Mouse (Mus musculus): ENCODE results near the gene Tcp11l2. TPM values are rescaled to one million over a fixed set of nuclear protein-coding genes. Genes with fewer than 3 reads are reported as not detected.

Tcp11l2 gene
- total and polyA plus RNA-seq, 2 experiments from 2014 or later: 52.4 to 57.3 TPM

DNA sequence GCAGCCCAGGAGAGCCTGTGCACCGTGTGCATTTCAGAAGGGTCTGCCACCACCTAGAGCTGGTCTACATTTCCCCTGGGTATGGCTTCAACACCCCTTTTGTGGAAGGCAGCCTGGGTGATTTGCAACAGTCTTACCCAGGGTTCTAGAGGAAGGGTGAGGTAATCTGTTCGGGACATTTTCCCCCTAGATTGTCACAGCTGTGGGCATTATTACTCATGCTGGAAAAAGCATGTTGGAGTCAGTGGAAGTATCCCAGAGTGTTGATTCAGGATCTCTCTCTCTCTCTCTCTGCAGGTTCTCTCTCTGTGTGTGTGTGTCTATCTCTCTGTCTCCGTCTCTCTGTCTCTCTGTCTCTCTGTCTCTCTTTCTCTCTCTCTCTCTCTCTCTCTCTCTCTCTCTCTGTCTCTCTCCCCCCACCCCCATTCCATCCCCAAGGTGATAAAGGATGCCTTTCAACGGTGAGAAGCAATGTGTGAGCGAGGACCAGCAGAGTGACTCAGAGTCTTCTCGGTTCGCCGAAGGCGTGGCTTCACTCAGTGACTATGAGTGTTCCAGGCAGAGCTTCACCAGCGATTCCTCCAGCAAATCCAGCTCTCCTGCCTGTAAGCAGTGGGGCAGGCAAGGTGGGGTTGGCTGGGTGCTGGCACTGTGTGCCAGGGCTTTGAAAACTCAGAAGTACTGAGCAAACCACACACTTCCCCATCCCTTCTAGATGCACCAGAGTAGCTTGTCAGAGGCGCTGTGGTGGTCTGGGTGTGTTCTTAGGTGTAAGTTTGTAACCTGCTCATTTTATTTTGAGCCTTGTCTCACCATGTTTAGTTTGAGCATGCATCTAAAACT lies 8.2 kb downstream of the Tcp11l2 start:
- Histone ChIP-seq H3K9ac (replicated peaks; ENCODE audit: low read depth, low read length) (no peak overlapping the region), H3K4me2 (ENCODE audit: low read depth, low read length) (no peak overlapping the region; the same call in 1 of the 2 replicates), H3K27ac (ENCODE audit: low read depth) (no peak overlapping the region)

DNA sequence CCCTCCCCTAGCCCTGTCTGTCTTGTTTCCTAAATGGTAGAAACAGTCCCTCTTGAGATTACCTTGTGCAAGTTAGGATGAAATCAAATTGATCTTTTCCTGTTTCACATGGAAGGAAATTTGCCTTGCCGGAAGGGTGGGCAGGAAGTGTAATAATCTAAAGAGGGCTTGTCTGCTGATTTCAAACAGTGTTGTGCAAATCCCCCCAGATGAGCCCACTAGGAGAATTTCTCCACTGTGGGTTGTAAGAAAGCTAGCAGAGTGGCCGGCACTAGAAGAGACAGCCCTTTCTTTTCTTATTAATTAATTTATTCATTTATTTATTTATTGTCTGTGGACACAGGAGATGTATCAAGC lies 8.8 kb downstream of the Tcp11l2 start:
- Histone ChIP-seq H3K9me3 (replicated peaks; ENCODE audit: control insufficient read depth, low read length) (no peaks in the 10 kb centered on the region), H3K36me3 (replicated peaks; ENCODE audit: control insufficient read depth, insufficient read depth, low read length) (peaks cover 21% of the 10 kb centered on the region), H3K4me3 (ENCODE audit: low read depth, low read length) (no peak overlapping the region), H3K27me3 (ENCODE audit: control insufficient read depth, insufficient read depth, low read length) (no peaks in the 10 kb centered on the region), H3K4me1 (ENCODE audit: control insufficient read depth, insufficient read depth) (peaks cover 26% of the 10 kb centered on the region), H3K4me2 (ENCODE audit: low read depth, low read length) (no peak overlapping the region; the same call in 1 of the 2 replicates), H3K9ac (replicated peaks; ENCODE audit: low read depth, low read length) (no peak overlapping the region), H3K27ac (ENCODE audit: low read depth) (no peak overlapping the region)
- 68% methylated on average over 2 of the region's 2 CpGs for whole genome bisulfite sequencing
- no peak for DNase-seq (ENCODE audit: low spot score)
- ATAC-seq (ENCODE audit: insufficient read depth, low read depth): no peak
- TF ChIP-seq EP300 (IDR thresholded peaks at IDR 0.05; ENCODE audit: low read depth) (no peak), CTCF (IDR thresholded peaks at IDR 0.05; ENCODE audit: low read depth) (no peak)

More for the DNA sequence above, 8.2 kb downstream of the Tcp11l2 start:
- Histone ChIP-seq H3K36me3 (replicated peaks; ENCODE audit: control insufficient read depth, insufficient read depth, low read length) (peaks cover 15% of the 10 kb centered on the region), H3K4me3 (ENCODE audit: low read depth, low read length) (no peak overlapping the region), H3K9me3 (replicated peaks; ENCODE audit: control insufficient read depth, low read length) (no peaks in the 10 kb centered on the region), H3K4me1 (ENCODE audit: control insufficient read depth, insufficient read depth) (peaks cover 31% of the 10 kb centered on the region), H3K27me3 (ENCODE audit: control insufficient read depth, insufficient read depth, low read length) (no peaks in the 10 kb centered on the region)
- WGBS: 35% methylated on average over 11 of the region's 11 CpGs
- ATAC-seq (ENCODE audit: insufficient read depth, low read depth) (no peak), DNase-seq (ENCODE audit: low spot score) (no peak)
- TF ChIP-seq CTCF (IDR thresholded peaks at IDR 0.05; ENCODE audit: low read depth) (no peak), EP300 (IDR thresholded peaks at IDR 0.05; ENCODE audit: low read depth) (no peak)

DNA sequence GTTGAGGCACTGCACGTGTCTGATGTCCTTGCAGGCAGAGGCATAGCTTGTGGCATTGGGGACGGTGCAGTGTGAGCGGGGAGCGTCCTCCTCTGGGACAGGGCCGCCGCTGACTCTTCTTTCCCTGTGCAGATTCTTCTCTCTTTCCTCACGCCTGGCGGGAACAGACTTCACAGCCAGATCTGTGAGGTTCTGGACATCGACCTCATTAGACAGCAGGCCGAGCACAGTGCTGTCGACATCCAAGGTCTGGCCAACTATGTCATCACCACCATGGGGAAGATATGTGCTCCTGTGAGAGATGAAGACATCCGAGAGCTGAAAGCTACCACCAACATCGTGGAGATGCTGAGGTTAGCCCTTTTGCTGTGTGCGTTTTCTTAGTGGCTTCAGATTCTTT lies 14.5 kb downstream of the Tcp11l2 start:
- Histone ChIP-seq H3K27me3 (ENCODE audit: control insufficient read depth, insufficient read depth, low read length) (no peaks in the 10 kb centered on the region), H3K4me3 (ENCODE audit: low read depth, low read length) (no peak overlapping the region), H3K9ac (replicated peaks; ENCODE audit: low read depth, low read length) (no peak overlapping the region), H3K36me3 (replicated peaks; ENCODE audit: control insufficient read depth, insufficient read depth, low read length) (peaks cover 66% of the 10 kb centered on the region), H3K9me3 (replicated peaks; ENCODE audit: control insufficient read depth, low read length) (no peaks in the 10 kb centered on the region), H3K4me1 (ENCODE audit: control insufficient read depth, insufficient read depth) (0 out of 2 replicates have a peak, but pooled peaks cover 6% of the 10 kb centered on the region), H3K27ac (ENCODE audit: low read depth) (no peak overlapping the region), H3K4me2 (ENCODE audit: low read depth, low read length) (no peak overlapping the region)
- 60% methylated on average over 14 of the region's 14 CpGs for WGBS
- TF ChIP-seq CTCF (IDR thresholded peaks at IDR 0.05; ENCODE audit: low read depth) (no peak), EP300 (IDR thresholded peaks at IDR 0.05; ENCODE audit: low read depth) (no peak)
- no peak for ATAC-seq (ENCODE audit: insufficient read depth, low read depth)
- no peak for DNase-seq (ENCODE audit: low spot score)

DNA sequence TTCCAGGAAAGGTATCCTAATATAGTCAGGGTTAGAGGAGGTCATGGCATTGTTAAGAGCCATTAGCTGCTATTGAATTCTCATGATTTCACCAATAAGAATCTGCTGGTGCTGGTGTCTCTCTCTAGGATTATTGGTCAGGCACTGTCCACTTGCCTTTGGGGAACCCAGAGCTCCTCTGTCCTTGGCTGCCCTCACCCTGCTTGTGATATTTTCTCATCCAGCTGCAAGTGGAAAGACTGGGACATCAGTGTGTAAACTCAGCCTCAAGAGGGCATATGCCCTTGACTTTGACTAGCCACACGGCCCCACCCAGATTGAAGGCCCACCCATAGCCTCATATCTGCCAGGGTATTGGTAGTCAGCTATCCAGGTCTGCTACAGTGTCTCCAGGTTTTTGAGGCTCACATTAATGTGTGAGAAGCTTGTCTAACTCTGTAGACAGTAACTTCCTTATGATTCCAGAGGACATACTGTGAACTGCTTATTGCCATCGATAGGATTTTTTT lies 15.3 kb downstream of the Tcp11l2 start:
- H3K9me3 ChIP-seq (replicated peaks; ENCODE audit: control insufficient read depth, low read length): no peaks in the 10 kb centered on the region
- H3K27ac ChIP-seq (ENCODE audit: low read depth): no peak overlapping the region
- peaks cover 13% of the 10 kb centered on the region for H3K4me1 ChIP-seq (ENCODE audit: control insufficient read depth, insufficient read depth)
- ATAC-seq (ENCODE audit: insufficient read depth, low read depth): no peak; the same call in 1 of the 2 replicates
- TF ChIP-seq EP300 (IDR thresholded peaks at IDR 0.05; ENCODE audit: low read depth): no peak
- no peak for TF ChIP-seq CTCF (IDR thresholded peaks at IDR 0.05; ENCODE audit: low read depth)
- WGBS: 78% methylated on average over 2 of the region's 2 CpGs
- no peak for DNase-seq (ENCODE audit: low spot score)
- H3K4me2 ChIP-seq (ENCODE audit: low read depth, low read length): no peak overlapping the region
- peaks cover 61% of the 10 kb centered on the region for H3K36me3 ChIP-seq (replicated peaks; ENCODE audit: control insufficient read depth, insufficient read depth, low read length)
- H3K27me3 ChIP-seq (ENCODE audit: control insufficient read depth, insufficient read depth, low read length): no peaks in the 10 kb centered on the region
- no peak overlapping the region for H3K4me3 ChIP-seq (ENCODE audit: low read depth, low read length)
- no peak overlapping the region for H3K9ac ChIP-seq (replicated peaks; ENCODE audit: low read depth, low read length)

DNA sequence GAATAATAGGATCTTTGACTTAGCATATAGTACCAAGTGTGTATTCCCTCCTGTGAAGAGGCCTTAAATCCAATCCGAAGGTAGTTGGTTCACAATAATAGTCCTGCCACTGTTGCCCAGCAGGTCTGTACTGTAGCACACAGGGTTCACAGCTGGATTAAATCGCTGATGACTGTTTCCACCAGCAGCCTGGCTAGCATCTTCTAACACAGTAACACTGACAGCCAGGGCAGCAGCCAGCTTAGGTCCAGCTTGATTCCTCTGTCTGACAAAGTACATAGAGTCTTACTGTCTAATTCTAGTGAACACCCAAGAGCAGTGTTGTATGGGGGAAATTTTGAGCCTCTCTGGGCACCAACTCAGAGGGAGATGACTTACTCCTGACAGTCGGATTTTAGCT lies 16.3 kb downstream of the Tcp11l2 start:
- Histone ChIP-seq H3K4me3 (ENCODE audit: low read depth, low read length) (no peak overlapping the region), H3K36me3 (replicated peaks; ENCODE audit: control insufficient read depth, insufficient read depth, low read length) (peaks cover 58% of the 10 kb centered on the region), H3K27ac (ENCODE audit: low read depth) (no peak overlapping the region), H3K9ac (replicated peaks; ENCODE audit: low read depth, low read length) (no peak overlapping the region), H3K9me3 (replicated peaks; ENCODE audit: control insufficient read depth, low read length) (no peaks in the 10 kb centered on the region), H3K27me3 (ENCODE audit: control insufficient read depth, insufficient read depth, low read length) (no peaks in the 10 kb centered on the region), H3K4me2 (ENCODE audit: low read depth, low read length) (no peak overlapping the region), H3K4me1 (ENCODE audit: control insufficient read depth, insufficient read depth) (peaks cover 17% of the 10 kb centered on the region)
- DNase-seq (ENCODE audit: low spot score) (no peak), ATAC-seq (ENCODE audit: insufficient read depth, low read depth) (no peak)
- no peak for TF ChIP-seq EP300 (IDR thresholded peaks at IDR 0.05; ENCODE audit: low read depth)
- no peak for TF ChIP-seq CTCF (IDR thresholded peaks at IDR 0.05; ENCODE audit: low read depth)
- 51% methylated on average over 3 of the region's 3 CpGs for WGBS

Measured in heart, postnatal 0 days (tissue).